Mouse (Mus musculus): ENCODE measurements around the gene Nup210. TPM values are rescaled to one million over a fixed set of nuclear protein-coding genes. Genes with fewer than 3 reads are reported as not detected.

Gene Nup210
- total RNA-seq, 4 experiments from 2014 or later = 17.1 to 30.9 (median 20.7) TPM

GRCm38 (mm10) chr6:91041287-91041686 lies 75.3 kb downstream of the Nup210 start:
- DNase-seq (ENCODE audit: low spot score in 2 of 2) = peak; percentile 31 to 55

- DNase-seq (ENCODE audit: low spot score in 2 of 2) = no peak
Measured at GRCm38 (mm10) chr6:91028256-91028655, 88.4 kb downstream of the Nup210 start.

GRCm38 (mm10) chr6:91020810-91021209 lies 95.8 kb downstream of the Nup210 start:
- DNase-seq (ENCODE audit: low spot score in 2 of 2) = no peak

GRCm38 (mm10) chr6:91016600-91017230 lies 99.9 kb downstream of the Nup210 start:
- DNase-seq (ENCODE audit: low spot score in 2 of 2) = no peak

- no peak for DNase-seq (ENCODE audit: low spot score in 2 of 2)
Measured at GRCm38 (mm10) chr6:91014198-91014958, 102.3 kb downstream of the Nup210 start.

- no peak for DNase-seq (ENCODE audit: low spot score in 2 of 2)
Measured at GRCm38 (mm10) chr6:91012458-91012857, 104.2 kb downstream of the Nup210 start.

GRCm38 (mm10) chr6:91011568-91011967 lies 105.1 kb downstream of the Nup210 start:
- DNase-seq (ENCODE audit: low spot score in 2 of 2) = no peak

GRCm38 (mm10) chr6:91008284-91008830 lies 108.3 kb downstream of the Nup210 start:
- no peak for DNase-seq (ENCODE audit: low spot score in 2 of 2)

GRCm38 (mm10) chr6:91007207-91007606 lies 109.4 kb downstream of the Nup210 start:
- DNase-seq (ENCODE audit: low spot score in 2 of 2) = no peak

GRCm38 (mm10) chr6:91004157-91004556 lies 112.5 kb downstream of the Nup210 start:
- DNase-seq (ENCODE audit: low spot score in 2 of 2) = no peak

- DNase-seq (ENCODE audit: low spot score in 2 of 2) = no peak
Measured at GRCm38 (mm10) chr6:91003310-91003995, 113.2 kb downstream of the Nup210 start.

GRCm38 (mm10) chr6:91001566-91001965 lies 115.1 kb downstream of the Nup210 start:
- DNase-seq (ENCODE audit: low spot score in 2 of 2) = no peak

GRCm38 (mm10) chr6:91000819-91001525 lies 115.7 kb downstream of the Nup210 start:
- peak; percentile 56 to 57 for DNase-seq (ENCODE audit: low spot score in 2 of 2)

GRCm38 (mm10) chr6:90999176-90999575 lies 117.5 kb downstream of the Nup210 start:
- DNase-seq (ENCODE audit: low spot score in 2 of 2) = no peak

GRCm38 (mm10) chr6:90997025-90997424 lies 119.6 kb downstream of the Nup210 start:
- DNase-seq (ENCODE audit: low spot score in 2 of 2) = no peak

- no peak for DNase-seq (ENCODE audit: low spot score in 2 of 2)
Measured at GRCm38 (mm10) chr6:90996181-90996580, 120.4 kb downstream of the Nup210 start.

GRCm38 (mm10) chr6:90988648-90989317 lies 127.8 kb downstream of the Nup210 start, which contains the start of gene Iqsec1:
Gene Iqsec1, minus strand, starts transcription at chr6:90988685.
- DNase-seq (ENCODE audit: low spot score in 2 of 2) = peak; percentile 72 to 78

GRCm38 (mm10) chr6:90988299-90988625 lies 128.4 kb downstream of the Nup210 start:
- no peak for DNase-seq (ENCODE audit: low spot score in 2 of 2)

GRCm38 (mm10) chr6:90987561-90988298 lies 128.9 kb downstream of the Nup210 start:
- DNase-seq (ENCODE audit: low spot score in 2 of 2) = peak in 1 of 2 experiments; percentile 8

- peak in 1 of 2 experiments; percentile 19 for DNase-seq (ENCODE audit: low spot score in 2 of 2)
Measured at GRCm38 (mm10) chr6:90984101-90984500, 132.5 kb downstream of the Nup210 start.

Data from layer of hippocampus, adult 8-10 months (tissue).